Mouse (Mus musculus): ENCODE measurements around the gene Vil1.
A peak's percentile ranks its signal among the peaks of the same experiment; 100 is the strongest.
"Not testable (repeated sequence)": the region's sequence is repeated elsewhere in the genome, so short reads cannot be mapped to it uniquely, and the experiment has no call there.

Vil1 gene

GRCm38 (mm10) chr1:74387386-74387988 is 21.7 kb upstream of the Vil1 start:
- DNase-seq: no peak

- no peak for DNase-seq
These were observed 20.7 kb upstream of the Vil1 start for GRCm38 (mm10) chr1:74388398-74388920.

GRCm38 (mm10) chr1:74389831-74390286 is 19.3 kb upstream of the Vil1 start:
- DNase-seq: peak; percentile 60 to 76

GRCm38 (mm10) chr1:74390287-74390906 is 18.8 kb upstream of the Vil1 start:
- DNase-seq: peak; percentile 73

- DNase-seq: peak; percentile 94 to 95
These were observed 18.0 kb upstream of the Vil1 start, which contains the start of gene Ctdsp1 for GRCm38 (mm10) chr1:74390924-74391748. TSS of gene Ctdsp1 (plus strand) at chr1:74391509.

GRCm38 (mm10) chr1:74391844-74392441 is 17.2 kb upstream of the Vil1 start:
- DNase-seq: peak; percentile 77 to 86

- peak in 1 of 2 experiments; percentile 35 for DNase-seq
These were observed 16.7 kb upstream of the Vil1 start for GRCm38 (mm10) chr1:74392446-74392994.

GRCm38 (mm10) chr1:74393010-74393409 is 16.2 kb upstream of the Vil1 start:
- no peak for DNase-seq

- DNase-seq: no peak
These were observed 15.5 kb upstream of the Vil1 start for GRCm38 (mm10) chr1:74393697-74394096.

- no peak for DNase-seq
These were observed 14.9 kb upstream of the Vil1 start for GRCm38 (mm10) chr1:74394311-74394710.

GRCm38 (mm10) chr1:74394858-74395257 is 14.3 kb upstream of the Vil1 start:
- no peak for DNase-seq

GRCm38 (mm10) chr1:74395290-74395689 is 13.9 kb upstream of the Vil1 start:
- DNase-seq: no peak

GRCm38 (mm10) chr1:74396456-74397222 is 12.5 kb upstream of the Vil1 start:
- not testable (repeated sequence) for DNase-seq

GRCm38 (mm10) chr1:74397268-74397918 is 11.8 kb upstream of the Vil1 start:
- peak; percentile 86 to 88 for DNase-seq

- peak; percentile 80 for DNase-seq
These were observed 11.2 kb upstream of the Vil1 start for GRCm38 (mm10) chr1:74397919-74398451.

- DNase-seq: no peak
These were observed 8.6 kb upstream of the Vil1 start for GRCm38 (mm10) chr1:74400531-74400930.

GRCm38 (mm10) chr1:74401015-74401702 is 8.0 kb upstream of the Vil1 start:
- DNase-seq: no peak

GRCm38 (mm10) chr1:74404206-74404605 is 5.0 kb upstream of the Vil1 start:
- no peak for DNase-seq

GRCm38 (mm10) chr1:74411753-74412325 is 2.7 kb downstream of the Vil1 start:
- DNase-seq: no peak

- DNase-seq: no peak
These were observed 3.5 kb downstream of the Vil1 start for GRCm38 (mm10) chr1:74412711-74413110.

All from thymus, postnatal 36 days (tissue).